Mouse (Mus musculus): Measurements from ENCODE around the gene Cdk4.
"Not testable (repeated sequence)": the region's sequence is repeated elsewhere in the genome, so short reads cannot be mapped to it uniquely, and the experiment has no call there.

Gene Cdk4

GRCm38 (mm10) chr10:127058161-127058560 lies 5.2 kb upstream of the Cdk4 start:
- peak; percentile 80 to 88 for DNase-seq

DNA sequence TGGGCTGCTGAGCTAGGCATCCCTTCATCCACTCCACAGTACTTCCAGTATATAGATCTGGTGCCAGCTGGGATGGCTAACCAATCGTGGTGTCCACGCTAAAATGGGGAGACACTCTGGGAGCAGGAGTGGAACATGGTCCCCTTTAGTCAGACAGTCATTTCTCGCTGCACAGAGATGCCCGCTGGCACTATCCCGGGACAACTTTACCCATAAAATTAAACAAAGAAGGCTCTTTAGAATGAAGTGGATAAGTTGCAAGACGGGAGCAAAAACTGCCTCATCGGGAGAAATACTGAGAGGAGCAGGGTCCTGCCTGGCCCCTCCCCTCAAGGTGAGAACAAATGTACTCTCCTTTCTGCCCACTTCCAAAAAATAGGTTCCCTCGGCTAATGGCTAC lies 4.6 kb upstream of the Cdk4 start:
- no peak for DNase-seq

DNA sequence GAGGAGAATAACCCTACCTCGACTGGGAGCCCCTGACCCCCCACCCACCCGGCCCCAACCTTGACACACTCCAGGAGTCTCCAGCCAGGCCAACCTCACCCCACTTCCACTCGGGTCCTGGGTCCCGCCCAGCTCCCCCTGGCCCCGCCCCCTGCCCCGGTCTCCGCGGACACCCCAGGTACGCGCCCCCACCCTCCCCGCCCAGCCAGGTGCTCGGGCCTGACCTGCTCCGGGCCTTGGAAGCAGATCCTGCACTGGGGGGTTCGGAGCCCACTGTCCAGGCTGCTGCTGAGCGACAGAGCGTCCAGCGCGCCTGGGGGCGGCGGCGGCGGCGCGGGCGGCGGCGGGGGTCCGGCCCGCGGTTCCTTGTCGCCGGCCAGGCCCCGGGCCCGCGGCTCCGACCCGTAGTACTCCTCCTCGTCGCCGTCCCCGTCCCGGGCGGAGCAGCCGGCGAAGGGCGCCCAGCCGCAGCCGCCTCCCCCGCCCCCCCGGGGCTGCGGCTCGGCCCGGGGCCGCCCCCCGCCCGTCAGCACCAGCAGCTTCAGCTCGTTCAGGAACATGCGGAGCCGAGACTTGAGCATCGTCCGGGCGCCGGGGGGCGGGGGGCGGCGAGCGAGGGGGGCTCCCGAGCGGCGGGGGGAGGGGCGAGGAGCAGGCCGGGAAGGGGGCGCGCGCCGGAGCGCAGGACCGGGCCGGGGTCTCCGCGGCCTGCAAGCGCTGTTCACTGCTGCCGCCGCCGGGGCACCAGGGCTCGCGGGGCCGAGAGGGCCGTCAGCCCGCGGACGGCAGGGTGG lies 4.0 kb upstream of the Cdk4 start:
- DNase-seq, result peak in 1 of 2 experiments; percentile 49

DNA sequence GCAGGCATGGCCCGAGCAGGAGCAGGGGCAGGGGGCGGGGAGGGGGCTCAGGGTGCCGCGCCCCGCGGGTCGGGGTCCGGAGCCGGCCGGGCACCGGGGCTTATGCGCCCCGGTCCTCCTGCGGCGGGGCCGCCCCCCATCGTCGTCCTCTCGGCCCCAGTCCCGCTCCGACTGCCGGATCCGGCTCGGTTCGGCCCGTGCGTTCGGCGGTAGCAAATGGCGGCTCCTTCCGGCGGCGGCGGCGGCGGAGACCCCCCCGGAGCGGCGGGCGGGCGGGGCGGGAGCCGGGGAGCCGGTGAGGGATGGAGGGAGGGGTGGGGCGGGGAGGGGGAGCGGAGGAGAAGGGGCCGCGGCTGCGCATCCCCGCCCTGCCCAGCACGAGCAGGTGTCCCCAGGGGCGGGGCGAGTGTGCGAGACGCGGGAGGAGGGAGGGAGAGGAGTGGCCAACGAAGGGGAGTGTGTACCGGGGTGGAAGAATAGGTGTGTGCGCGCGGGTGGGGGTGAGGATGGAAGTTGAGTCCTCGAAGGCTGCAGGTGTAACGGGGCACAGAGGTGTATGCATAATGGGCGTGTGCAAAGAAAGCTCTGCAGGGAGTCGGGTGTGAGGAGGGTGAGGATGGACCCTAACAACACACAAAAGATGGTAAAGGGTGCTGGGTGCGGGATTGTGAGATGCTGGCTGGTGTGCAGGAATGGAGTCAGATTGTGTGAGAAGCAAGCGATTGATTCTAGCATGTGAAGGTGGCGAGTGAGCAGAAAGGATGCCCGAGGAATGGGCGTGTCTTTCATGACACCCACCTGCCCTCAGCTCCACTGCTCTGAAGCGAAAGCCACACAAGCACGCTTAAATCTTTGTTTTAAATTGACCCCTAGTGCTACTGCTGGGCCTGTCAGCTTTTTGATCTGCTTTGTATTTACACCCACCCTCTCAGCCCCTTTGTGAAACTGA lies 3.1 kb upstream of the Cdk4 start, which contains the start of gene March9:
Gene March9 (minus strand): TSS at position 217 of the 949 bp plus-strand sequence.
- DNase-seq, result peak; percentile 88 to 91

DNA sequence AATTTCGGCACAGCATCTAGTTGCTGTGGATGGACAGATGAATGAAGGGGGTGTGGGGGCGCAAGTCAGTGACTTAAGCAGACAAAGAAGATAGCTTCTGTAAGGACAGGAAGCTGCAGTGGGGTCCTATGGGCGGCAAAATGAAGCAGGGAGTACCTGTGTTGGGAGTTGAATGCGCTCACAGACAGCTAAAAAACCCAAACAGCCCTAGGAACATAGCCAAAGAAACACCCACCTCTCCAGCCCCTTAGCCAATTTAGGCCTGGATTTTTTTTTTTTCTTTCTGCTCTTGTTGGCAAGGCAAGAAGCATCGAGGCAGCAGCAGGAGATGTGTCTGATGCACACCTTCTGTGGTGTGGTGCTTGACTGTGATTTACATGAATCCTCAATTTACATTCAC lies 2.2 kb upstream of the Cdk4 start:
- no peak for DNase-seq

- no peak for DNase-seq
These were observed 1.8 kb upstream of the Cdk4 start for GRCm38 (mm10) chr10:127061513-127061912.

DNA sequence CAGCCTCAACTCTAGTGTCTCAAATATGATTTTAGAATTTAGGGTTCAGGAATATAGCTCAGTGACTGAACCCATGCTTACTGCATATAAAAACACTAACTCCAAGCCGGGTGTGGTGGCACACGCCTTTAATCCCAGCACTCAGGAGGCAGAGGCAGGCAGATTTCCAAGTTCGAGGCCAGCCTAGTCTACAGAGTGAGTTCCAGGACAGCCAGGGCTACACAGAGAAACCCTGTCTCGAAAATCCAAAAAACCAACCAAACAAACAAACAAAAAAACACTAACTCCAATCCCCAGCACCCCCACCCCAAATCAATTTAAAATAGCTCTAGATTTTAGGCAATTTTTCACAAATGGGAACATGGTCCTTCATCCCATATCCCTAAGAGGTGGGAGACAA lies 1.2 kb upstream of the Cdk4 start:
- not testable (repeated sequence) for DNase-seq

DNA sequence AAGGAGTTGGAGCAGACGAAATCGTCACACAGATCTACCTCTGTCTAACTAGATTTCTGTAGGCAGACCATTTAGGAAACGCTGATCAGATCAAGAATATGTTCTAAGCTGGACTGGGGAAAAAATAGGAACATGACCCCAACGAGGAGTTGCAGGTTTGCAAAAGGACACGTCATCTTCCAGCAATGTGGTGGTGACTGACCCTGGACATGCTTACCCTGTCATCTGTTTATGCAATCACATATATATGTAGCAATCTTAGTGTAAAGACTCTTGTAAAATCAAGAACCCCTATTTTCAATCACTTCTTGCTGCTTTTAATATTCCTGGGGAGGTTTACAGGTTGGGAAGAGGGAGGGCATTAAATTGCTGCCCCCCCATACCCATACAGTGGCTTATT lies 831 bp upstream of the Cdk4 start:
- DNase-seq, result no peak

DNA sequence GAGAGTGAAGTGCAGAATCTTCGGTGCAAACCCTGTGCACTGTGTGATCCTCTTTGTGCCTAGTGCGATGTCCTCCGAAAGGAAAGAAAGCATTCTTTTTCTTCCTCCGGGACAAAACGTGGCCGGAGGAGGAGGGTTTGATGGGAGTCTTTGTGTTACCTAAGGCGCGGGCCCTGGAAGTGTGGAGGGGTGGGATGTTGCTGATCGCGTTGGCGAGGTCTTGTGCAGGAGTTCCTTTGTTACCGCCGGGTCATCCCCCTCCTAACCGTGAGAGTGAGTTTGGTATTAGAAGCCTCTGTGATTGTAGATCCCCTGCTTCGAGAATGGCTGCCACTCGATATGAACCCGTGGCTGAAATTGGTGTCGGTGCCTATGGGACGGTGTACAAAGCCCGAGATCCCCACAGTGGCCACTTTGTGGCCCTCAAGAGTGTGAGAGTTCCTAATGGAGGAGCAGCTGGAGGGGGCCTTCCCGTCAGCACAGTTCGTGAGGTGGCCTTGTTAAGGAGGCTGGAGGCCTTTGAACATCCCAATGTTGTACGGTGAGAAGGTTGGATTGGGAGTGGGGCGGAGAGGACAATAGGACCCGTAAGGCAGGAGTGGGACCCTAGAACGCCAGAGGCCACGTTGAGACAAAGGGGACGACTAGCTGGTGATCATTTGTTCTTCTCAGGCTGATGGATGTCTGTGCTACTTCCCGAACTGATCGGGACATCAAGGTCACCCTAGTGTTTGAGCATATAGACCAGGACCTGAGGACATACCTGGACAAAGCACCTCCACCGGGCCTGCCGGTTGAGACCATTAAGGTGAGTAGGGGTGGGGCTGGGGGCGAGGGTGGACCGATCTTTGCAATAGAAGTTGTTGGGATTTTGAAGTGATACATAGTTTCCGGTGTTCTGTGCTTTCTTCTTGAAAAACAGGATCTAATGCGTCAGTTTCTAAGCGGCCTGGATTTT lies 858 bp downstream of the Cdk4 start:
- no peak for DNase-seq

GRCm38 (mm10) chr10:127065981-127066380 lies 2.6 kb downstream of the Cdk4 start:
- peak in 1 of 2 experiments; percentile 44 for DNase-seq

DNA sequence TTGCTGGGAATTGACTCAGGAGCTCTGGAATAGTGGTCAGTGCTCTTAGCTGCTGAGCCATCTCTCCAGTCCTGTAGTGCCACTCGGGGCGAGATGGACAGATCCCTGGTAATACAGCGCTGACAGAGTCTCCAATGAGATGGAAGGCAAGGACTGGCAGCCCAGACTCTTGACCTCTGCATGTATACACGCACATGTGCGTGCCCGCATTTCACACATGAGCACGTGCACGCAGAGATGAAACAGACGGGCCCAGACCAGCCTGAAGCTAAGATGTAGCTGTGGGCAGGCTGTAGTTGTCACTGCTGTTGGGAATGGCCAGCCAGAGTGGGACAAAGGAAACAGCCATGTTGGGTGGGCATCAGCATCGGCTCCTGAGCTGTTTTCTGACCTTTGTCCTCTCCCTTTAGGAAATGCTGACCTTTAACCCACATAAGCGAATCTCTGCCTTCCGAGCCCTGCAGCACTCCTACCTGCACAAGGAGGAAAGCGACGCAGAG lies 3.2 kb downstream of the Cdk4 start:
- DNase-seq, result no peak

DNA sequence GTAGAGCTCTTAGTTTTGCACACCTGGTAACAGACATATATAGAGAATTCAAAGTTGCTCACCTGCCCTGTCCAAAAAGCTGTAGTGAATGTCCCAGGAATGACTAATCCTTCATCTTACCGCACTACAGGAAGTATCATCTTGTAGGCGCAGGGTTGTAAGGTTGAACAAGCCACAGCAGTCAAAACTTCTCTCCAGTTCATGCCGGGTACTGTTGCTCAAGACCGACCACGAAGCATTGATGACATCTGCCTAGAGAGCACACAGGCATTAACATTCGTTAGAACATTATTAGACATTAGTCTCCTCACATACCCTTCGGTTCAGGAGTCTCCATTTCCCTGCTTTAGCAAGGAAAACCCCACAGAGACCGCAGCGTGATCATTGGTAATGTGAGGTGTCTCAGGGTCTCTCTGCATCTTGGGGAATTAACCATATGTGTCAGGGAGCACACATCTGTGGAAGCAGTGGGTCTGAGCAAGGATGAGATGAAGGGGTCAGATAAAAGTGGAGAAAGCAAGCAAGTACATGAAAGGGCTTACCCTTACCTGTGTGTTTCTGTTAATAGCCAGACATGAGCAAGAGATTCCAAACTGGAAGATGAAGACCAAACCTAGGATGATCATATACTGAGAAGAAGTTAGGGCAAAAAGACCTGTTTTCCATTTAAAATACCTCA lies 5.2 kb downstream of the Cdk4 start:
- no peak for DNase-seq

- DNase-seq, result no peak
These were observed 6.2 kb downstream of the Cdk4 start for GRCm38 (mm10) chr10:127069281-127070189.

- peak; percentile 94 to 99 for DNase-seq
These were observed 7.1 kb downstream of the Cdk4 start, which contains the start of gene Tspan31 for GRCm38 (mm10) chr10:127070190-127071121. Gene Tspan31, minus strand, starts transcription at chr10:127070264.

DNA sequence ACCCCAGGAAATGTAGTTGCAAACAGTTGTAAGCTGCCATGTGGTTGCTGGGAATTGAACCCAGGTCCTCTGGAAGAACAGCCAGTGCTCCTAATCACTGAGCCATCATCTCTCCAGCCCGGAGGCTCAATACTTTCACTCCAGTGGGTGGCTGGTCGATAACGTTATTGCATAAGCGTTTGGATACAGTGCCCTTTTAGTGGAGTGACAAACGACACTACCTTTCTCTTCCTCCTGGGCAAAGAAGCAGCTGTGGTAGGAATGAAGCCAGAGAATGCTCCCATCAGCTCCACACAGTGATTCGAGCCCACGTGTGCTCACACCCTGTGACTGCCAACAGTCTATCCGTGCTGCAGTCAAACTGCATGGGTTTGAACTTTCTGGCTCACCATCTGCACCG lies 7.9 kb downstream of the Cdk4 start:
- no peak for DNase-seq

DNA sequence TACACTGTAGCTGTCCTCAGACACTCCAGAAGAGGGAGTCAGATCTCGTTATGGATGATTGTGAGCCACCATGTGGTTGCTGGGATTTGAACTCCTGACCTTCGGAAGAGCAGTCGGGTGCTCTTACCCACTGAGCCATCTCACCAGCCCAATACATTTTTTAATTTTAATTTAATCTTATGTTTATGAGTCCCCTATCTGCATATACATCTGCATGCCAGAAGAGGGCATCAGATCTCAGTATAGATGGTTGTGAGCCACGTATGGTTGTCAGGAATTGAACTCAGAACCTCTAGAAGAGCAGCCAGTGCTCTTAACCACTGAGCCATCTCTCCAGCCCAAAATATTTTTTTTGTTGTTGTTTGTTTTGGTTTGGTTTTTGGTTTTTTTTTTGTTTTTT lies 8.9 kb downstream of the Cdk4 start:
- not testable (repeated sequence) for DNase-seq

DNA sequence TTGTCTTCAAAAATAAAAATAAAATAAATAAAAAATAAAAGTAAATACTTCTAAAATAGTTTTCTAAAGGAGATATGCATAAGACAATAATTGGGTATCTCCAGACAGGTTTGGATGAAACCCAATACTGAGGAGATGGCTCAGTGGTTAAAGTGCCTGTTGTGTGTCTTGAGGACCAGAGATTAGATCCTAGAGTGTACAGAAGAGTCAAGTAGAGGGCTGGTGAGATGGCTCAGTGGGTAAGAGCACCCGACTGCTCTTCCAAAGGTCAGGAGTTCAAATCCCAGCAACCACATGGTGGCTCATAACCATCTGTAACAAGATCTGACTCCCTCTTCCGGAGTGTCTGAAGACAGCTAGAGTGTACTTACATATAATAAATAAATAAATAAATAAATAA lies 9.6 kb downstream of the Cdk4 start:
- DNase-seq, result not testable (repeated sequence)

DNA sequence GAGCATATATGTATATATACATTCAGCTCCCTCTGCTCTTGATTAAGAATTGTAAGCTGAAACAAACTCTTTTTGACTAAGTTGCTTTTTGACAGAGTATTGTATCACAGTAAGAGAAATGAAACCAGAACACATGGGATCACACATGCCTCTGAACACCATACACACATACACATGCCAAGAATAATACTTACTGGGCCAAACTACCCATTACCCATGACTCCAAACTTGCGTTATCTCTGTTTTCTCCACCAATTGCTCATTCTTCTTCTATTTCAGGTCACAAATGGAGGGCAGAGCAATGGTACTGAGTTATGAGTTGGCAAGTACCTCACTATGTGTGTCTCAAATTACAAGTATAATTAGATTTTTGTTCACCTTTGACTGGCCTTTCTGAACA lies 10.6 kb downstream of the Cdk4 start:
- DNase-seq, result no peak

DNA sequence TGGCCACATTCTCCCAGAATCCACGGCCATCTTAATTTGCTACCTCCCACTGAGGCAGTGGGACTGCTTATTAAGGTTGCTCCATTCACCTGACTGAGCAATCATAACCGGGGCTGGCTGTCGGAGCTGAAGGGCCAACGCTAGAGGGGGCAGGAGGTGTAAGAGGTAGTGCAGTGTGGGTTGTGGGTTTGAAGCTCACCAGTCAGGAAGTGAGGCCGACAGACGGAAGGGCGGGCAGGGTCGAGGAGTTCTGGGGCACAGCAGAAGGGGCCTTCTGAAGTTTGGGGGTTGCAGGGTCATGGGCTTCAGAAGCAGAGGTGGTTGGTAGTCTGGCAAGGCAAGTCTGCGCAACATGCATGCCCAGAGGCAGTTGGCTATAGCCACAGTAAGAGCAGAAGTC lies 11.7 kb downstream of the Cdk4 start, which contains the start of gene Agap2:
Gene Agap2 (plus strand): TSS at position 205 of the 400 bp plus-strand sequence.
- no peak for DNase-seq

Measured in kidney, postnatal 36 days (tissue).